Mouse (Mus musculus) kidney, embryonic 14.5 days (tissue): ENCODE data around the gene Pth2. TPM values are rescaled to one million over a fixed set of nuclear protein-coding genes. Genes with fewer than 3 reads are reported as not detected.

Experiments used
- ATAC-seq: fragments of 200-750 bp; cut with Nextera tagmentation; 2 replicates; pipeline ENCODE4 v1.8.0; 2017; ENCODE audit warnings: moderate number of reproducible peaks, mild to moderate bottlenecking, moderate TSS enrichment, moderate library complexity; ENCODE audit not compliant: low FRiP score, low TSS enrichment
- H3K27ac ChIP-seq: fragments of 300-500 bp; sonication (generic); 2 replicates; pipeline ENCODE4 v1.5.1; 2014; ENCODE audit warnings: low read depth, mild to moderate bottlenecking, low read length, moderate library complexity, mixed read lengths
- H3K27me3 ChIP-seq: fragments of 300-500 bp; sonication (generic); 2 replicates; pipeline ENCODE4 v1.6.1; 2014; ENCODE audit warnings: mild to moderate bottlenecking, low read length; ENCODE audit not compliant: control insufficient read depth, insufficient read depth
- H3K36me3 ChIP-seq: fragments of 300-500 bp; sonication (generic); 2 replicates; pipeline ENCODE4 v1.6.1; 2014; ENCODE audit warnings: low read length, mixed read lengths; ENCODE audit not compliant: control insufficient read depth, insufficient read depth
- H3K4me1 ChIP-seq: fragments of 300-500 bp; sonication (generic); 2 replicates; pipeline ENCODE4 v1.6.1; 2014; ENCODE audit warnings: low read length, mixed read lengths; ENCODE audit not compliant: control insufficient read depth, insufficient read depth
- H3K4me2 ChIP-seq: fragments of 300-500 bp; sonication (generic); replicated peaks from 2 replicates; pipeline ENCODE4 v1.6.1; 2014; ENCODE audit warnings: low read depth, mild to moderate bottlenecking, low read length
- H3K4me3 ChIP-seq: fragments of 300-500 bp; sonication (generic); 2 replicates; pipeline ENCODE4 v1.5.1; 2014; ENCODE audit warnings: mild to moderate bottlenecking, low read length
- H3K9ac ChIP-seq: fragments of 300-500 bp; sonication (generic); 2 replicates; pipeline ENCODE4 v1.6.1; 2014; ENCODE audit warnings: low read depth, mild to moderate bottlenecking, low read length, moderate library complexity
- H3K9me3 ChIP-seq: fragments of 300-500 bp; sonication (generic); 2 replicates; pipeline ENCODE4 v1.6.1; 2016; ENCODE audit warnings: low read length; ENCODE audit not compliant: control insufficient read depth
- WGBS: fragments of 180-500 bp; shearing (Covaris S2); extraction: QIAGEN DNeasy Blood & Tissue Kit; methylation state at CpG from one replicate; pipeline ENCODE4 v1.1.7; 2014; 5-methylcytosine and 5-hydroxymethylcytosine counted together
- polyA plus RNA-seq: library from polyadenylated mRNA; unstranded; fragments of >200 nt; fragmentation: Nextera tagmentation; extraction: Ambion mirVana; gene quantifications from 2 replicates; pipeline ENCODE4 v1.2.1, GENCODE M21; 2014

Pth2 gene
- polyA plus RNA-seq, 1 experiment from 2014 or later: not detected

DNA sequence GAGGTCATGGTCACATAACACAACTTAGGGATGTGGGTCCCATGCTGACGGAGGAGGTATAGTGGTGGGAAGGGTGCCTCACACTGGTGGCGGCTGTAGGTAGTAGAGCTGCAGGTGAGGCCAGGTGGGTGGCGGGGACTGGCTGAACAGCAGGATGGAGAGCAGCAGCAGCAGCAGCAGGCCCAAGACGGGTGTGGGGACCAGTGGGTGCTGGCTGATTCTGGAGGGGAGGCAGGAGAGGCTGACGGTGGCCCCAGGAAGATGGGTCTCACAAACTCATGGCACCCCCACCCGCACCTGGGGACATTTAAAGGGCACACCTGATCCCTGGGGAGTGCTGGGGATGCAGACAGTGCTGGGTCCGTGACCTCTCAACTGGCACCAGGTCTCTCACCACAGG lies 2.9 kb downstream of the Pth2 start:
- H3K9me3 ChIP-seq: no peaks in the 10 kb centered on the region
- H3K27ac ChIP-seq: no peak overlapping the region
- no peak for ATAC-seq
- H3K9ac ChIP-seq: no peak overlapping the region
- 74% methylated on average over 7 of the region's 7 CpGs for WGBS
- peaks cover 74% of the 10 kb centered on the region for H3K27me3 ChIP-seq
- H3K36me3 ChIP-seq: no peaks in the 10 kb centered on the region
- H3K4me3 ChIP-seq: no peak overlapping the region
- H3K4me1 ChIP-seq: peaks cover 5% of the 10 kb centered on the region; the same call in 1 of the 2 replicates
- H3K4me2 ChIP-seq: no peak overlapping the region

- Histone ChIP-seq H3K4me1 (peaks cover 5% of the 10 kb centered on the region; the same call in 1 of the 2 replicates), H3K9ac (no peak overlapping the region), H3K36me3 (no peaks in the 10 kb centered on the region), H3K27ac (no peak overlapping the region), H3K4me3 (no peak overlapping the region), H3K27me3 (peaks cover 66% of the 10 kb centered on the region), H3K9me3 (no peaks in the 10 kb centered on the region), H3K4me2 (no peak overlapping the region)
- no peak for ATAC-seq
- 76% methylated on average over 7 of the region's 7 CpGs for WGBS
Measured at GRCm38 (mm10) chr7:45185921-45186320, 5.1 kb downstream of the Pth2 start.

DNA sequence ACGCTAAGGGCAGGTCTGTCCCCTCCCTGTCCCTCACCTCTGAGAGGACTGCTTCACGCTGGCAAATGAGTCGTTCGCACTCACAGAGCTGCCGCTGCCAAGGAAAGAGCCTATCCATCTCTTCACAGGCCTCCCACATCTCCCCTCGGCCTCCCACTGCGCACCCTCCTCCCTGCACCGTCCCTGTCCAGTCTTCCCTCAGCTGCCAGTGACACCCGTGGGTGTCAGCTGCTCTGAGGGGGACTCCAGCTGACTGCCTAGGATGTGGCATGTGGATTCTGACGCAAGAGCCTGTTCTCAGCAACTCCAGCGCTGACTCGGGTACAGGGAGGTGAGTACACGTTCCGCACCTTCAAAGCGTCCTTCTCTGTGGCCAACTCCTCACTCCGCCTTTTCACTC lies 8.8 kb downstream of the Pth2 start:
- Histone ChIP-seq H3K27me3 (peaks cover 32% of the 10 kb centered on the region), H3K4me1 (peaks cover 10% of the 10 kb centered on the region)
- 54% methylated on average over 16 of the region's 16 CpGs for WGBS

DNA sequence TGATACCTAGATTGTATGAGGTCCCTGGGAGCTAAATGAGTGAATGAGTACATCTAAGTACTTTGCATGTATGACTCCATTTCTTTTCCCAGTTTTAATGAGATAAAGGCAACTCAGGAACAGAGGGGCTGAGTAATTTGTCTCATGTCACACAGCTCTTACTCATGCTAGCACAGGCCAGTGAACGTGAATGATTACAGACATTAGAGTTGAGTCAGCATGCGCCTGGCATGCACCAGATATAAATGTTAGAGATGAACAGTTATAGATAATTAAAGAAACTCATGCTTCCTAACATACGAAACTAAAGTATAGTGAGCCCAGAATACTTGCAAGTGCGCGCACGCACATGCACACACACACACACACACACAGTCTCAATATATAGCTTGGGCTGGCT lies 9.4 kb downstream of the Pth2 start:
- Histone ChIP-seq H3K27me3 (peaks cover 29% of the 10 kb centered on the region), H3K4me2 (no peak overlapping the region), H3K9ac (no peak overlapping the region), H3K36me3 (no peaks in the 10 kb centered on the region), H3K9me3 (no peaks in the 10 kb centered on the region), H3K27ac (no peak overlapping the region), H3K4me3 (no peak overlapping the region), H3K4me1 (peaks cover 10% of the 10 kb centered on the region)
- WGBS: 90% methylated on average over 6 of the region's 6 CpGs
- no peak for ATAC-seq

More for the DNA sequence above, 8.8 kb downstream of the Pth2 start:
- ATAC-seq: no peak
- H3K9ac ChIP-seq: no peak overlapping the region
- H3K36me3 ChIP-seq: no peaks in the 10 kb centered on the region
- no peak overlapping the region for H3K27ac ChIP-seq
- H3K4me2 ChIP-seq: no peak overlapping the region
- no peaks in the 10 kb centered on the region for H3K9me3 ChIP-seq
- no peak overlapping the region for H3K4me3 ChIP-seq

- no peak overlapping the region for H3K27ac ChIP-seq
Measured at GRCm38 (mm10) chr7:45191161-45191560, 10.4 kb downstream of the Pth2 start.

GRCm38 (mm10) chr7:45191803-45192363 lies 11.1 kb downstream of the Pth2 start:
- no peak overlapping the region for H3K27ac ChIP-seq

More at GRCm38 (mm10) chr7:45191161-45191560, 10.4 kb downstream of the Pth2 start:
- Histone ChIP-seq H3K9ac (no peak overlapping the region), H3K36me3 (no peaks in the 10 kb centered on the region), H3K9me3 (no peaks in the 10 kb centered on the region), H3K4me2 (no peak overlapping the region), H3K27me3 (peaks cover 22% of the 10 kb centered on the region), H3K4me3 (no peak overlapping the region), H3K4me1 (peaks cover 10% of the 10 kb centered on the region)
- no peak for ATAC-seq
- WGBS: 50% methylated on average over 2 of the region's 2 CpGs

GRCm38 (mm10) chr7:45192585-45193310 lies 12.0 kb downstream of the Pth2 start:
- Histone ChIP-seq H3K9me3 (no peaks in the 10 kb centered on the region), H3K27me3 (peaks cover 15% of the 10 kb centered on the region), H3K4me3 (no peak overlapping the region), H3K4me1 (peaks cover 10% of the 10 kb centered on the region), H3K27ac (no peak overlapping the region), H3K9ac (no peak overlapping the region), H3K36me3 (no peaks in the 10 kb centered on the region), H3K4me2 (no peak overlapping the region)
- 86% methylated on average over 7 of the region's 7 CpGs for WGBS
- ATAC-seq: no peak

More at GRCm38 (mm10) chr7:45191803-45192363, 11.1 kb downstream of the Pth2 start:
- H3K27me3 ChIP-seq: peaks cover 17% of the 10 kb centered on the region
- H3K9ac ChIP-seq: no peak overlapping the region
- no peak overlapping the region for H3K4me2 ChIP-seq
- WGBS: 4% methylated on average over 8 of the region's 8 CpGs
- H3K36me3 ChIP-seq: no peaks in the 10 kb centered on the region
- no peak overlapping the region for H3K4me3 ChIP-seq
- peaks cover 10% of the 10 kb centered on the region for H3K4me1 ChIP-seq
- ATAC-seq: peak; percentile 86
- no peaks in the 10 kb centered on the region for H3K9me3 ChIP-seq

DNA sequence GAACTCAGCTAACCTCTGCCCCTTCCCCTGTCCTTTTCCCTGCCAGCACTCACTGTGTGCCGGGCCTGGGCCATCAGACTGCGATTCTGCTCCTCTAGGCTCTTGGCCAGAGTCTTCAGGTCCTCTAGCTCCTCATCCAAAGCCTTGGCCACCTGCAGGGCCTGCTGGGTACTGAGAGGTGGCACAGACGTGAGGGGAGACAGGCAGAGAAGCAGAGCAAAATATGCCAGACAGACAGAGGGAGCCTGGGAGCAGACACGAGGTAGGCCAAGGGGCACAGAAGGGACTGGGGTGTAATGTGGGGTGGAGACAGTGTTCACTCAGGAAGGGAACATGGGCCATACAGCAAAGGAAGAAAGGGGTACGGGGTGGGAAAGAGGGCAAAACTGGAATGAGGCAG lies 12.6 kb downstream of the Pth2 start:
- H3K4me1 ChIP-seq: peaks cover 10% of the 10 kb centered on the region
- no peak for ATAC-seq
- H3K9ac ChIP-seq: no peak overlapping the region
- H3K36me3 ChIP-seq: no peaks in the 10 kb centered on the region
- H3K27me3 ChIP-seq: peaks cover 15% of the 10 kb centered on the region
- no peak overlapping the region for H3K27ac ChIP-seq
- WGBS: 48% methylated on average over 5 of the region's 5 CpGs
- H3K4me2 ChIP-seq: no peak overlapping the region
- no peaks in the 10 kb centered on the region for H3K9me3 ChIP-seq
- no peak overlapping the region for H3K4me3 ChIP-seq
